Mouse (Mus musculus): ENCODE data around the gene Med16.

- TF ChIP-seq CTCF (IDR thresholded peaks at IDR 0.05; ENCODE audit: borderline replicate concordance, extremely low read depth, insufficient read depth, insufficient read length) (no peak), POLR2A (IDR thresholded peaks at IDR 0.05; ENCODE audit: borderline replicate concordance, extremely low read depth, insufficient read depth, insufficient read length, poor library complexity, severe bottlenecking) (no peak)
These were observed 46.5 kb downstream of the Med16 start for GRCm38 (mm10) chr10:79862049-79862788.
